Mouse (Mus musculus): ENCODE results near the gene 4921517D22Rik.

GRCm38 (mm10) chr13:59667763-59668162, 26.1 kb downstream of the 4921517D22Rik start:
- TF ChIP-seq CTCF (IDR thresholded peaks at IDR 0.05) = no peak
- no peak for TF ChIP-seq EP300 (IDR thresholded peaks at IDR 0.05)
